Mouse (Mus musculus): Measurements from ENCODE around the gene Mrpl14.

- TF ChIP-seq CTCF (IDR thresholded peaks at IDR 0.05; ENCODE audit: control insufficient read depth, insufficient read depth, insufficient read length) (no peak), USF1 (IDR thresholded peaks at IDR 0.05; ENCODE audit: low read depth) (no peak), MAX (IDR thresholded peaks at IDR 0.05) (no peak), FOSL1 (IDR thresholded peaks at IDR 0.05; ENCODE audit: insufficient read depth, low read length, poor library complexity, severe bottlenecking) (no peak), MYOD1 (IDR thresholded peaks at IDR 0.05; ENCODE audit: control insufficient read depth, insufficient read length, low read depth) (no peak), CEBPB (IDR thresholded peaks at IDR 0.05; ENCODE audit: low read depth) (no peak), MYOG (IDR thresholded peaks at IDR 0.05; ENCODE audit: control insufficient read depth, extremely low read depth, insufficient read length) (no peak)
Measured at GRCm38 (mm10) chr17:45684667-45685131, 1.4 kb upstream of the Mrpl14 start.

Measured in C2C12 (cell line).